Mouse (Mus musculus): Measurements from ENCODE around the gene Epha7.
A peak's percentile ranks its signal among the peaks of the same experiment; 100 is the strongest.

The Epha7 gene

GRCm38 (mm10) chr4:28899783-28900182, 86.9 kb downstream of the Epha7 start:
- DNase-seq (ENCODE audit: low spot score), result no peak

- no peak for DNase-seq (ENCODE audit: low spot score)
Measured at GRCm38 (mm10) chr4:28901496-28901895, 88.6 kb downstream of the Epha7 start.

- no peak for DNase-seq (ENCODE audit: low spot score)
Measured at GRCm38 (mm10) chr4:28902004-28902704, 89.2 kb downstream of the Epha7 start.

GRCm38 (mm10) chr4:28906985-28907384, 94.1 kb downstream of the Epha7 start:
- no peak for DNase-seq (ENCODE audit: low spot score)

- DNase-seq (ENCODE audit: low spot score), result peak; percentile 2
Measured at GRCm38 (mm10) chr4:28910127-28910526, 97.2 kb downstream of the Epha7 start.

- DNase-seq (ENCODE audit: low spot score), result no peak
Measured at GRCm38 (mm10) chr4:28912028-28912427, 99.1 kb downstream of the Epha7 start.

GRCm38 (mm10) chr4:28913613-28914012, 100.7 kb downstream of the Epha7 start:
- no peak for DNase-seq (ENCODE audit: low spot score)

GRCm38 (mm10) chr4:28920645-28921044, 107.7 kb downstream of the Epha7 start:
- no peak for DNase-seq (ENCODE audit: low spot score)

GRCm38 (mm10) chr4:28926072-28926471, 113.1 kb downstream of the Epha7 start:
- DNase-seq (ENCODE audit: low spot score), result no peak

- DNase-seq (ENCODE audit: low spot score), result no peak
Measured at GRCm38 (mm10) chr4:28933431-28933830, 120.5 kb downstream of the Epha7 start.

GRCm38 (mm10) chr4:28934802-28935201, 121.9 kb downstream of the Epha7 start:
- no peak for DNase-seq (ENCODE audit: low spot score)

- DNase-seq (ENCODE audit: low spot score), result no peak
Measured at GRCm38 (mm10) chr4:28935567-28935966, 122.6 kb downstream of the Epha7 start.

GRCm38 (mm10) chr4:28940710-28941109, 127.8 kb downstream of the Epha7 start:
- no peak for DNase-seq (ENCODE audit: low spot score)

- DNase-seq (ENCODE audit: low spot score), result no peak
Measured at GRCm38 (mm10) chr4:28944237-28944636, 131.3 kb downstream of the Epha7 start.

GRCm38 (mm10) chr4:28960889-28961560, 148.1 kb downstream of the Epha7 start:
- DNase-seq (ENCODE audit: low spot score), result no peak

- DNase-seq (ENCODE audit: low spot score), result no peak
Measured at GRCm38 (mm10) chr4:28967584-28968315, 154.8 kb downstream of the Epha7 start.

- no peak for DNase-seq (ENCODE audit: low spot score)
Measured at GRCm38 (mm10) chr4:28998462-28999286, 185.7 kb downstream of the Epha7 start.

- no peak for DNase-seq (ENCODE audit: low spot score)
Measured at GRCm38 (mm10) chr4:28999287-28999595, 186.3 kb downstream of the Epha7 start.

- no peak for DNase-seq (ENCODE audit: low spot score)
Measured at GRCm38 (mm10) chr4:29010333-29010732, 197.4 kb downstream of the Epha7 start.

Data from urinary bladder, postnatal 14 days (tissue).